Mouse (Mus musculus) heart, embryonic 15.5 days (tissue): ENCODE results near the gene Rnh1. TPM values are rescaled to one million over a fixed set of nuclear protein-coding genes. Genes with fewer than 3 reads are reported as not detected.

Experiments
- ATAC-seq: fragments of 200-750 bp; cut with Nextera tagmentation; replicated peaks from 2 replicates; pipeline ENCODE4 v1.8.0; 2017; ENCODE audit warnings: low read depth, moderate TSS enrichment; ENCODE audit not compliant: insufficient number of reproducible peaks, insufficient read depth, low FRiP score
- H3K27ac ChIP-seq: fragments of 300-500 bp; sonication (generic); 2 replicates; pipeline ENCODE4 v1.5.1; 2015; ENCODE audit warnings: mild to moderate bottlenecking, inconsistent platforms
- H3K27me3 ChIP-seq: fragments of 300-500 bp; sonication (generic); 2 replicates; pipeline ENCODE4 v1.6.1; 2015; ENCODE audit warnings: inconsistent platforms
- H3K36me3 ChIP-seq: fragments of 300-500 bp; sonication (generic); 2 replicates; pipeline ENCODE4 v1.6.1; 2015; ENCODE audit warnings: mild to moderate bottlenecking, inconsistent platforms
- H3K4me1 ChIP-seq: fragments of 300-500 bp; sonication (generic); replicated peaks from 2 replicates; pipeline ENCODE4 v1.6.1; 2015; ENCODE audit warnings: inconsistent platforms
- H3K4me2 ChIP-seq: fragments of 300-500 bp; sonication (generic); 2 replicates; pipeline ENCODE4 v1.6.1; 2015; ENCODE audit warnings: inconsistent platforms, mild to moderate bottlenecking, moderate library complexity
- H3K4me3 ChIP-seq: fragments of 300-500 bp; sonication (generic); 2 replicates; pipeline ENCODE4 v1.5.1; 2015; ENCODE audit warnings: mild to moderate bottlenecking, inconsistent platforms
- H3K9ac ChIP-seq: fragments of 300-500 bp; sonication (generic); 2 replicates; pipeline ENCODE4 v1.6.1; 2015; ENCODE audit warnings: mild to moderate bottlenecking, inconsistent platforms
- H3K9me3 ChIP-seq: fragments of 300-500 bp; sonication (generic); replicated peaks from 2 replicates; pipeline ENCODE4 v1.6.1; 2016; ENCODE audit warnings: inconsistent platforms
- WGBS: fragments of 180-500 bp; shearing (Covaris S2); methylation state at CpG from one replicate; pipeline ENCODE4 v1.1.7; 2015; ENCODE audit warnings: mixed read lengths; 5-methylcytosine and 5-hydroxymethylcytosine counted together
- microRNA counts: library from miRNA; unstranded; fragments of <30 nt; microRNA quantifications from one replicate; lab custom pipeline; 2016
- microRNA-seq: library from miRNA; unstranded; fragments of <30 nt; microRNA quantifications from one replicate; pipeline ENCODE4, GENCODE M21; 2016
- polyA plus RNA-seq: library from polyadenylated mRNA; unstranded; fragments of >200 nt; fragmentation: Nextera tagmentation; extraction: Ambion mirVana; gene quantifications from 2 replicates; pipeline ENCODE4 v1.2.1, GENCODE M21; 2015

Rnh1 gene
- polyA plus RNA-seq, 1 experiment from 2014 or later: 86.6 TPM

DNA sequence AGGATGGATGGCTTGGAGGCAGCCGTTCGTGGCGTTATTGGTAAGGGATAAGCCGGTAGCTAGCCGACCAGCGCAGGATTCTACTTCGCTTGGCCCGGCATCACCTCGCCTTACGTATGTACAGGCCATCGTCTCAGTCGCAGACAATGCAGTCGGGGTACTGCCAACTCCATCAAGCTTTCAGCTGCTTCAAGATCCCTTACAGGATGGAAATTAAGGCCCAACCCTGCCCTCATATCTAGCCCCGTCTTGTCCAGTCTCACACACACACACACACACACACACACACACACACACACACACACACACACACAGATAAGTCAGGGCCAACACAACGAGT lies 49.2 kb downstream of the Rnh1 start:
- ATAC-seq: no peak
- 2% methylated on average over 15 of the region's 15 CpGs for WGBS
- H3K36me3 ChIP-seq: no peaks in the 10 kb centered on the region

DNA sequence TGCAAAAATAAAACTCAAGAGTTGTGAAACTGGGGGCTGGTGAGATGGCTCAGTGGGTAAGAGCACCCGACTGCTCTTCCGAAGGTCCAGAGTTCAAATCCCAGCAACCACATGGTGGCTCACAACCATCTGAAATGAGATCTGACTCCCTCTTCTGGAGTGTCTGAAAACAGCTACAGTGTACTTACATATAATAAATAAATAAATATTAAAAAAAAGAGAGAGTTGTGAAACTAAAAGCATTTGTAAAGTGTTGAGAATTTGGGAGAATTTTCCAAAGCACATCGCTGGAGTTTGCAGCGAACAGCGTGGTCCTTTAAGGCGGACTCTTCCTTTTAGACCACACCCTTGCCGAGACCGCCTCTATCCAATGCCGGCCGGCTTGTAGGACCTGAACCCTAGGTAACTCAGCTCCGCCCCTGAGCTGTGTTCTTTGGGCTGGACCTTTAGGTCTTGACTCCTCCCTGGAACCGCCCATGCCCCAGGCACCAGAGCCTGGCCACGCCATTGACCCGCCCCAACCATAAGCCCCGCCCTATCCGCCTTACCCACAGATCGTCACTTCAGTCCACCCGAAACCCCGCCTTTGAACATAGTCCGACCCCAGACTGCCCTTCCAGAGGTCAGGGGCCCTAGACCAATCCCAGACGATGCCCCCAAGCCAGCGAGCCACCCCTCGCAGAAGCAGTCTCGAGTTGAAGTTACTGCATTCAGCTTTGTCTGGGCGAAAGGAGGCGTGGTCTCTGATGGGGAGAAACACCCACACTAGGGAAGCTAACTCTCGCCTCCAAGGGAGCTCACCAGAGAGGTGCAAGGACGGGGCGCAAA lies 49.8 kb downstream of the Rnh1 start:
- peak overlapping the region; percentile 95 for H3K27ac ChIP-seq
- peak; percentile 99 for ATAC-seq
- peak overlapping the region; percentile 67 for H3K9ac ChIP-seq
- H3K4me3 ChIP-seq: peak overlapping the region; percentile 74
- H3K4me1 ChIP-seq: peaks cover 16% of the 10 kb centered on the region
- no peaks in the 10 kb centered on the region for H3K9me3 ChIP-seq
- peak overlapping the region; percentile 77 for H3K4me2 ChIP-seq
- 1% methylated on average over 29 of the region's 29 CpGs for WGBS
- H3K27me3 ChIP-seq: no peaks in the 10 kb centered on the region; the same call in 1 of the 2 replicates
- no peaks in the 10 kb centered on the region for H3K36me3 ChIP-seq

More for the DNA sequence above, 49.2 kb downstream of the Rnh1 start:
- Histone ChIP-seq H3K27me3 (no peaks in the 10 kb centered on the region), H3K4me1 (peaks cover 16% of the 10 kb centered on the region), H3K9me3 (no peaks in the 10 kb centered on the region), H3K4me3 (peak overlapping the region; percentile 74), H3K9ac (peak overlapping the region; percentile 67), H3K4me2 (peak overlapping the region; percentile 77), H3K27ac (peak overlapping the region; percentile 95)

GRCm38 (mm10) chr7:141122245-141122644 lies 50.4 kb downstream of the Rnh1 start, which contains the start of gene Ptdss2:
TSS of gene Ptdss2 (plus strand) at chr7:141122382.
- 42% methylated on average over 14 of the region's 14 CpGs for WGBS
- peaks cover 4% of the 10 kb centered on the region for H3K27me3 ChIP-seq
- peak within 1 kb of the TSS; percentile 74 for H3K4me3 ChIP-seq
- no peak for ATAC-seq
- H3K4me1 ChIP-seq: peaks cover 16% of the 10 kb centered on the region
- H3K27ac ChIP-seq: peak within 1 kb of the TSS; percentile 95
- no peaks in the 10 kb centered on the region for H3K36me3 ChIP-seq
- H3K9ac ChIP-seq: peak within 1 kb of the TSS; percentile 67
- peak within 1 kb of the TSS; percentile 77 for H3K4me2 ChIP-seq
- no peaks in the 10 kb centered on the region for H3K9me3 ChIP-seq

GRCm38 (mm10) chr7:141121051-141121531 lies 51.6 kb downstream of the Rnh1 start:
- Histone ChIP-seq H3K27me3 (peaks cover 9% of the 10 kb centered on the region), H3K4me3 (no peak overlapping the region), H3K9ac (no peak overlapping the region), H3K4me1 (peaks cover 17% of the 10 kb centered on the region), H3K4me2 (no peak overlapping the region), H3K36me3 (no peaks in the 10 kb centered on the region), H3K9me3 (no peaks in the 10 kb centered on the region), H3K27ac (no peak overlapping the region)
- no peak for ATAC-seq
- 76% methylated on average over 5 of the region's 5 CpGs for WGBS

- no peak overlapping the region for H3K4me3 ChIP-seq
- WGBS: 84% methylated on average over 3 of the region's 3 CpGs
- H3K4me1 ChIP-seq: peaks cover 19% of the 10 kb centered on the region
- no peak for ATAC-seq
- no peak overlapping the region for H3K4me2 ChIP-seq
- H3K27ac ChIP-seq: no peak overlapping the region
- H3K9me3 ChIP-seq: no peaks in the 10 kb centered on the region
- H3K36me3 ChIP-seq: no peaks in the 10 kb centered on the region
- H3K27me3 ChIP-seq: peaks cover 9% of the 10 kb centered on the region
- H3K9ac ChIP-seq: no peak overlapping the region
Measured at GRCm38 (mm10) chr7:141120605-141121004, 52.1 kb downstream of the Rnh1 start.

- H3K4me3 ChIP-seq: no peak overlapping the region
- no peaks in the 10 kb centered on the region for H3K36me3 ChIP-seq
- no peak for ATAC-seq
- peaks cover 9% of the 10 kb centered on the region for H3K27me3 ChIP-seq
- H3K9ac ChIP-seq: no peak overlapping the region
- H3K4me2 ChIP-seq: no peak overlapping the region
- H3K4me1 ChIP-seq: peaks cover 19% of the 10 kb centered on the region
- 65% methylated on average over 3 of the region's 3 CpGs for WGBS
- no peaks in the 10 kb centered on the region for H3K9me3 ChIP-seq
- no peak overlapping the region for H3K27ac ChIP-seq
Measured at GRCm38 (mm10) chr7:141119487-141119886, 53.2 kb downstream of the Rnh1 start.

- H3K27ac ChIP-seq: no peak within 1 kb of the TSS
- no peaks in the 10 kb centered on the region for H3K36me3 ChIP-seq
- peaks cover 13% of the 10 kb centered on the region for H3K4me1 ChIP-seq
- peaks cover 9% of the 10 kb centered on the region for H3K27me3 ChIP-seq
- 11% methylated on average over 9 of the region's 9 CpGs for WGBS
- H3K4me2 ChIP-seq: no peak within 1 kb of the TSS
- ATAC-seq: no peak
- H3K9me3 ChIP-seq: no peaks in the 10 kb centered on the region
- H3K4me3 ChIP-seq: no peak within 1 kb of the TSS
- H3K9ac ChIP-seq: no peak within 1 kb of the TSS
Measured at GRCm38 (mm10) chr7:141117636-141118035, 55.0 kb downstream of the Rnh1 start, which contains the start of gene Ano9. TSS of gene Ano9 (minus strand) at chr7:141117806.

GRCm38 (mm10) chr7:141115874-141116273 lies 56.8 kb downstream of the Rnh1 start:
- Histone ChIP-seq H3K4me3 (no peak overlapping the region), H3K27ac (no peak overlapping the region), H3K36me3 (no peaks in the 10 kb centered on the region), H3K9ac (no peak overlapping the region), H3K9me3 (no peaks in the 10 kb centered on the region), H3K4me1 (0 out of 2 replicates have a peak, but pooled peaks cover 3% of the 10 kb centered on the region), H3K27me3 (peaks cover 9% of the 10 kb centered on the region), H3K4me2 (no peak overlapping the region)
- 85% methylated on average over 9 of the region's 9 CpGs for WGBS
- ATAC-seq: no peak

MicroRNAs encoded within 50 kb of the gene (microRNA counts, 519-probe panel; counts per million panel counts)
- 3,554 counts per million, percentile 86 among the panel's probes with 10 or more counts for microRNA mmu-miR-210 (lab: Ali Mortazavi, UCI)

Small RNA genes lying within 50 kb of the gene (microRNA-seq; reads per million reads assigned to microRNA genes)
- 858 reads per million, percentile 76 among the genes with 10 or more reads in this experiment for gene Mir210

Other genes with a start within 250 kb of the Rnh1 start
- gene Pgghg, start 231.5 kb downstream of the Rnh1 start, polyA plus RNA-seq: 9.3 and 15.5 TPM in 2 replicates
- gene Ifitm5, start 222.6 kb downstream of the Rnh1 start, polyA plus RNA-seq: 1.6 and 2.5 TPM in 2 replicates
- gene Gm45717, start 216.9 kb downstream of the Rnh1 start, polyA plus RNA-seq: not detected in 2 replicates
- gene Ifitm2, start 216.9 kb downstream of the Rnh1 start, polyA plus RNA-seq: 459 and 624 TPM in 2 replicates
- 11.7 and 49.8 TPM in 2 replicates for gene Ifitm1, start 205.6 kb downstream of the Rnh1 start, polyA plus RNA-seq
- 103 and 212 TPM in 2 replicates for gene Ifitm3, start 162.1 kb downstream of the Rnh1 start, polyA plus RNA-seq
- gene Ifitm6, start 154.9 kb downstream of the Rnh1 start, polyA plus RNA-seq: 0.53 and 1.4 TPM in 2 replicates
- not detected in 2 replicates for gene Gm17387, start 143.7 kb downstream of the Rnh1 start, polyA plus RNA-seq
- 1.0 and 2.0 TPM in 2 replicates for gene B4galnt4, start 111.8 kb downstream of the Rnh1 start, polyA plus RNA-seq
- gene Pkp3, start 94.6 kb downstream of the Rnh1 start, polyA plus RNA-seq: 0.97 and 5.9 TPM in 2 replicates
- 3.6 and 5.6 TPM in 2 replicates for gene Sigirr, start 72.3 kb downstream of the Rnh1 start, polyA plus RNA-seq
- 0.16 and 0.82 TPM in 2 replicates for gene Ano9, start 55.1 kb downstream of the Rnh1 start, polyA plus RNA-seq
- gene Ptdss2, start 50.5 kb downstream of the Rnh1 start, polyA plus RNA-seq: 51.9 and 56.5 TPM in 2 replicates
- 74.4 and 92.5 TPM in 2 replicates for gene Hras, start 21.1 kb upstream of the Rnh1 start, polyA plus RNA-seq
- gene Lrrc56, start 21.3 kb upstream of the Rnh1 start, polyA plus RNA-seq: 2.7 and 4.0 TPM in 2 replicates
- gene Lmntd2, start 41.2 kb upstream of the Rnh1 start, polyA plus RNA-seq: 0.23 and 0.58 TPM in 2 replicates
- 11.4 and 18.4 TPM in 2 replicates for gene Rassf7, start 43.0 kb upstream of the Rnh1 start, polyA plus RNA-seq
- 36.7 and 44.9 TPM in 2 replicates for gene Phrf1, start 55.9 kb upstream of the Rnh1 start, polyA plus RNA-seq
- gene Irf7, start 93.6 kb upstream of the Rnh1 start, polyA plus RNA-seq: 3.0 and 6.5 TPM in 2 replicates
- gene Cdhr5, start 103.9 kb upstream of the Rnh1 start, polyA plus RNA-seq: 0.05 TPM in 1 of 2 replicates, not detected in the other
- 1.5 and 1.6 TPM in 2 replicates for gene Sct, start 106.3 kb upstream of the Rnh1 start, polyA plus RNA-seq
- 0.18 and 0.22 TPM in 2 replicates for gene Drd4, start 119.1 kb upstream of the Rnh1 start, polyA plus RNA-seq
- 29.4 and 42.1 TPM in 2 replicates for gene Deaf1, start 154.8 kb upstream of the Rnh1 start, polyA plus RNA-seq
- gene Tmem80, start 154.9 kb upstream of the Rnh1 start, polyA plus RNA-seq: 29.3 and 35.6 TPM in 2 replicates
- gene Eps8l2, start 166.0 kb upstream of the Rnh1 start, polyA plus RNA-seq: 1.1 and 4.7 TPM in 2 replicates
- gene Taldo1, start 219.3 kb upstream of the Rnh1 start, polyA plus RNA-seq: 225 and 246 TPM in 2 replicates
- gene Gatd1, start 241.3 kb upstream of the Rnh1 start, polyA plus RNA-seq: 25.5 and 31.6 TPM in 2 replicates